Mouse (Mus musculus): Measurements from ENCODE around the gene Gad1. TPM values are rescaled to one million over a fixed set of nuclear protein-coding genes. Genes with fewer than 3 reads are reported as not detected.

Gad1 gene
- 891 and 1,276 TPM in 2 replicates for polyA plus RNA-seq (2012; rRNA removed)

DNA sequence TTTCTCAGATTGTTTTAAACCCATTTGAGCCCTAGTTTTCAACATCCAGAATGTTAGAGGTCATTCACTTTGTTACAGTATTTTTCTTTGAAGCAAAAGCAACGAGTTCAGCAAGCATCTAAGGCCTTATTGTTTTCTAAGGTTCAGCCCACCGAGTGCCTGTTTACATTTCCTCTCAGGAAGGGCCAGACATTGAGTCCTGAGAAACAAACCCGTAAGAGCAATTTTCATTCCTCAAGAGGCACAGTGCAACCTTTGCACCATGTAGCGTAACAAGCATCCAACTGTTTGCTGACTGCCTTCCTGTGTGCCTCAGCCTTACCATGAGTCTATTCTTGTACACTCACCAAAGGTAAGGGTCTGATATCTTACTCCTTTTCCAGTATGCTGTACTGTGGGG is at the start of gene Gad1:
Gad1 (plus strand) TSS at position 301 of the 400 bp plus-strand sequence.
- DNase-seq (ENCODE audit: extremely low spot score in 1 of 2, low spot score in 1 of 2): no peak

- DNase-seq (ENCODE audit: extremely low spot score in 1 of 2, low spot score in 1 of 2): no peak
These were observed 49.4 kb upstream of the Gad1 start for GRCm38 (mm10) chr2:70503436-70503835.

DNA sequence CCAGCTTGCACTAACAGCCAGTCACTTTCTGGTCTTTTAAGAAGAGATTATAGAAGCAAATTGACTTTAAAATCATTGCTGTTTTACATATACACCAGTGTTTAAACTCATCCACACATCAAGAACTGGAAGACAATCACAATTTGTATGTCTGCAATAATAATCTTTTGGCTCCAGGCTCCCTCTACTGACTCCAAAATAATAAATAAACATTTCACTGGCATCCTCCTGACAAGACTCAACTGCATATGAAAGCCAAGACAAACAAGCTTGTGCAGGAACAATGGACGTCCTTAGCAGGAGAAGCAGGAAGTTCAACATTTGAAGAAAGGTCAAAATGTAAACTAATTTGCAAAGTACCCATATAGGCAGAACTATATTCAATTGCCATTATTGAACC is 47.6 kb upstream of the Gad1 start:
- DNase-seq (ENCODE audit: extremely low spot score in 1 of 2, low spot score in 1 of 2): no peak

GRCm38 (mm10) chr2:70505896-70506295 is 47.0 kb upstream of the Gad1 start:
- DNase-seq (ENCODE audit: extremely low spot score in 1 of 2, low spot score in 1 of 2): no peak

- DNase-seq (ENCODE audit: extremely low spot score in 1 of 2, low spot score in 1 of 2): no peak
These were observed 46.5 kb upstream of the Gad1 start for GRCm38 (mm10) chr2:70506372-70506771.

DNA sequence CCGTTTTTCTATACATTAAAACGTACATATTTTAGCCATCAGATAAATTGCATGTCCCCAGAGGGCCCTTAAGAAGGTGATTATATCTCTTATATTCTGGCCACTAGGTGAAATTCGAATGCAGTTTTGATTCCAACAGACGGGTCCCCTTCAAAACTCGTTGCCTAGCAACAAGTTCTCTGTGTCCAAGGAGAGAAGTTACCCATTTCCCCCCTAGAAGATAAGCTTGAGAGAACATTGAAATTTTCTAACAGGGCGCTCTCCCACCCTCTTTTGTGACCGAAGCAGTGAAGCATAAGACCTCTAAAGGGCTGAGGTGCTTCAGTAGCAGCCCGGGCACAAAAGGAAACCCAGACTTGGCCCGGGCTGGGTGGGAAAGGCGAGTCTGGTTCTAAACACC is 44.4 kb upstream of the Gad1 start, which contains the start of gene Erich2:
Erich2 (plus strand) TSS at position 324 of the 400 bp plus-strand sequence.
- DNase-seq (ENCODE audit: extremely low spot score in 1 of 2, low spot score in 1 of 2): no peak

GRCm38 (mm10) chr2:70509021-70509632 is 43.7 kb upstream of the Gad1 start:
- peak; percentile 3 to 33 for DNase-seq (ENCODE audit: extremely low spot score in 1 of 2, low spot score in 1 of 2)

- DNase-seq (ENCODE audit: extremely low spot score in 1 of 2, low spot score in 1 of 2): peak in 1 of 2 experiments; percentile 50
These were observed 14.6 kb upstream of the Gad1 start for GRCm38 (mm10) chr2:70538283-70538682.

- no peak for DNase-seq (ENCODE audit: extremely low spot score in 1 of 2, low spot score in 1 of 2)
These were observed 2.2 kb upstream of the Gad1 start for GRCm38 (mm10) chr2:70550671-70551070.

DNA sequence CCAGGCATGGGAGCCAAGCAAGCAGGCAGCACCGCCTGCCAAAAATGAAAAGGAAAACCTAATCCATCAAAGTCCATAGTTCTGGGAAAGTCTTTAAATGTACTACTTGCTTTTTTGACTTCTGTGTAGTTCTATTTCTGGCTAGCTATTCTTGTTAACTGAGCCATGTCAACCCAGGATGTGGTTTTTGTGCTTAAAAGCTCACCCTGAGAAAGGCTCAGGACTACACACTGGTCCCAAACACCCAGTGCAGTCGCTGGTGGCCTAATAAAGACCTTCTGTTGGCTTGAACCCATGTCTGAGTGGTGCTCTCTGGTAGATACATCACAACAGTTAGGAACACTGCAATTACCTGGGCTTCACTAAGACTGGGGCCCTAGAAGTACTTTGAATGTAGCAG is 1.4 kb upstream of the Gad1 start:
- no peak for DNase-seq (ENCODE audit: extremely low spot score in 1 of 2, low spot score in 1 of 2)

GRCm38 (mm10) chr2:70552067-70552598 is 739 bp upstream of the Gad1 start:
- DNase-seq (ENCODE audit: extremely low spot score in 1 of 2, low spot score in 1 of 2): no peak

DNA sequence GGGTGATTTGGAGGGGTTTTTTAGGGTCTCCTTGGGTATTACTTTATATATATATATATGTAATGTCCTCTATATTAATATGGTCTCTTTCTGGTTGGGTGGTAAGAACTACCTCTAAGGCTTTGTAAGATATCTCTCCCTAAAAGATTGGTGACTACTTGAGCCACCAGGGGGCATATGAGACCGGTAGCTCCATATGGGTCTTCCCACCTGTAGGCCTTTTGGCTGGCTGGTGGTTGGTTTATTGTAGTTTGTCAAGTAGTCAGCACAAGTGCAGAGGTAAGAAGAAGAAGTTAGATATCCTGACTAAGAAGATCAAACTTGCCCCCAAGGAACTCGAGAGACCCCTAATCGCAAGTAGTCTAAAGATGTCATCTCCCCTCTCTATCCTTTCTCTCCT is 954 bp downstream of the Gad1 start:
- DNase-seq (ENCODE audit: extremely low spot score in 1 of 2, low spot score in 1 of 2): no peak

GRCm38 (mm10) chr2:70558112-70558842 is 5.4 kb downstream of the Gad1 start:
- peak; percentile 67 to 95 for DNase-seq (ENCODE audit: extremely low spot score in 1 of 2, low spot score in 1 of 2)

DNA sequence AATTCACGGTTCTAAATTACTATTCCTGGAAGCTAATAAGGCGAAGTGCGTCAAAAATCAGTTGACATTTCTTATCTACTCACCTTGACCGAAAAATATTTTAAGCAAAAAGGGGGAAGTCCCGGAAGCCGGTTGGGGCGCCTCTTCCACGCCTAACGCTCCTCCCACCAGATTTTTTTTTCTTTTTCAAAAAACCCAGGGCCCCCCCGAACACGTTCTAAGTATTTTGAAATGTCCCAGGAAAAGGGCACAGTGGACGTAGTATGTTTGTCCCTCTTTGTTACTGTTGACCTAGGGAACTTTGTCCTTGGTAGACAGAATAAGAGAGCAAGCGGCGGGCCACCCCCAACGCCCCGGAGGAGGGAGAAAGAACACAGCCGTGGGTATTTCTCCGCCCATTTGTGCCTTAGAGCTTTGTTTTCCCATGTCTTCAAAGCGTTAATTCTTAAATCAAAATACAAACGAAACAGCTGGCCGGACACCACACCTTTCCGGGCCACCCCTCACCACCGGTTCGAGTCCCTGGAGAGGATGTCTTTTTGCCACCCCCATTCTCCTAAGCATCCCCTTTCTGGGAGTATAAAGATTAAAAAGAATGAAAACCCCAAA is 6.1 kb downstream of the Gad1 start:
- DNase-seq (ENCODE audit: extremely low spot score in 1 of 2, low spot score in 1 of 2): no peak

GRCm38 (mm10) chr2:70559520-70559919 is 6.6 kb downstream of the Gad1 start:
- DNase-seq (ENCODE audit: extremely low spot score in 1 of 2, low spot score in 1 of 2): no peak

DNA sequence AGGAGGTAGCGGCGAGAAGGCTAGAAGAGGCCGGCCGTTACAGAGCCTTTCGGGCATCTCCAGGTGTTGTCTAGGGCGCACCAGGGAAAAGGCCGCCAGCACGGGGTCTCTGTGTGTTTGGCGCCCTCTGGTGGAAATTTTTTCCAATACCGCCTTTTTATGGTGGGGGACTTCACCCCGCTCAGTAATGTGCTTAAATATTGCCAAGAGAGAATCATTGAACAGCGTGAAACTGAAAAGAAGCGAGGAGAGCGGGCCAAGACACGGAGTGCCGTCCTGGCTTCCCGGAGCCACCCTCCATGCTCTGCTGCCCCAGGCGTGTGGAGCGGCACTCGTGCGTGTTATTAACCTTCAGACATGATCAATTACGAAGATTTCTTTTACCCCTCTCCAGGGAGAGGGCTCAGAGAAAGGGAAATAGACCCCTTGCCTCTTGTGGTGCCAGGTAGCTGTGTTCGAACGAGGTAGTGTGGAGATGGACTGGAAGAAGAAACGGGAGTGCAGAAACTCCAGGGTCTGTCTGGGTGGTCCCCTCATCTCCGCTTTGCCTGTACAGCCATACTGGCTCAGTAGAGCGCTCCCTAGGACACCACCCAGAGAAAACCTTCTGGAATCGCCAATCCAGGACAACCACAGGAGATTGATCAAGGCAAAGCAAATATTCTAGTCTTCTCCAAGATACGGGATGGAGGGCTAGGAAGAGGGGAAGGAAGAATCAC is 8.4 kb downstream of the Gad1 start:
- peak in 1 of 2 experiments; percentile 79 for DNase-seq (ENCODE audit: extremely low spot score in 1 of 2, low spot score in 1 of 2)

DNA sequence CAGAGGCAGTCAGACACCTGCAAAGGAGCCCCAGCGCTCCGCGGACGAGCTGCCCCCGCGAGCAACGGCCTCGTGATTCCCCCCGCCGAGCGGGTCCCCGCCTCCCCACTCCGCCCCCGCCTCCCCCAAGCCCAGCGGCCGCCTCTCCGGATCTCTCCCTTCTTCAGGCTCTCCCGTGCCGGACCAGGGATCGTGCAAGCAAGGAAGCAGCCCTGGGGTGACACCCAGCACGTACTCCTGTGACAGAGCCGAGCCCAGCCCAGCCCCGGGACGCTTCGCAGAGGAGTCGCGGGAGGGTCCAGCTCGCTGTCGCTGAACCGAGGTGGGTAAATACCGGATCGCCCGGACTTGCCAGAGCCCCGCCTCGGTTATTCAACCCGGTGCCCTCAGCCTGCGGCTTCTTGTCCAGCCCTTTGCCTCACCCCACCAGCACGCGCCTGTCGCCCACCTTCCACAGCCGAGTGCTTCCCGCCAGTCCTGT is 9.2 kb downstream of the Gad1 start:
- no peak for DNase-seq (ENCODE audit: extremely low spot score in 1 of 2, low spot score in 1 of 2)

GRCm38 (mm10) chr2:70562611-70562980 is 9.7 kb downstream of the Gad1 start:
- no peak for DNase-seq (ENCODE audit: extremely low spot score in 1 of 2, low spot score in 1 of 2)

DNA sequence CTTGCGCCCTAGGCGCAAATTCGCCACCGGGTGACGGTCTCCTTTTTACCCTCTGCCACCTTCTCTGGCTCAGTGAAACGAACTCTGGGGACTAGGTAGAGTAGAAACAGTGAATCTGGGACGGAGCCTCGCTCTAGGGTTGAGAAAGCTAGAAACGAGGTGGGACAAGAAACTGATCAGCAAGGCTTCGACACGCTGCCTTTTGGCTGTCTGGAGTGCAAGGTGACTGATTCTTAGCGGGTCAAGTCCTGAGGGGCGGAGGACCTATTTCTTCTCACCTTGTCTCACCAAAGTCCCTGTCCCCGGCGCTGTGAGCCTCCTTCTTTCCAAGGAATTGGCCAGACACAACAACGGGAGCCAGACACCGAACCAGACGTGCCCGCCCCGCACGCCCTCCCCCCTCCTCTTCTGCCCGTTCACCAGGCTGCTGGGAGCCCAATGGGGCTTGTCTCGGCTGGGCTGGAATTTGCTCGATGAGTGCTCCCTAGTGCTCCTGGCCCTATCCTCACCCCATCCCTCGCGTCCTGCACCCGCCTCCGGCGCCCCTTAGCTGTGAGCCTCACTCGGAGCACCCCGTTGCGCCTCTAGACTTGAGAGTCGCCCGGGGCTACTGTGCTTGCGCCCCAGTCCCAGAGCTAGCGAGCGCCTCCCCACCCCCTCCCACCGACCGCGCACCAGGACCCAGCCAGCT is 10.3 kb downstream of the Gad1 start:
- DNase-seq (ENCODE audit: extremely low spot score in 1 of 2, low spot score in 1 of 2): no peak

All from frontal cortex, adult 2 months (tissue).